Mouse (Mus musculus) lung, postnatal 4 days (tissue): Measurements from ENCODE around the gene Psmb4.
"Not testable (repeated sequence)": the region's sequence is repeated elsewhere in the genome, so short reads cannot be mapped to it uniquely, and the experiment has no call there.

Experiments
- DNase-seq, 2 experiments: peaks; one replicate each; pipeline ENCODE4 v3.0.0; 2021

The Psmb4 gene

DNA sequence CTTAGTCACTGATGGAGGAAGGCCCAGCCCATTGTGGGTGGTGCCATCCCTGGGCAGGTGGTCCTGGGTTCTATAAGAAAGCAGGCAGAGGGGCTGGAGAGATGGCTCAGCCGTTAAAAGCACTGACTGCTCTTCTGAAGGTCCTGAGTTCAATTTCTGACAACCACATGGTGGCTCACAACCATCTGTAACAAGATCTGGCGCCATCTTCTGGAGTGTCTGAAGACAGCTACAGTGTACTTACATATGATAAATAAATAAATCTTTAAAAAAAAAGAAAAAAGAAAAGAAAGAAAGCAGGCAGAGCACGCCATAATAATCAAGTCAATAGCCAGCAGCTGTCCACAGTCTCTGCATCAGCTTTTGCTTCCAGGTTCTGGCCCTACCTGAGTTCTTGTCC lies 18.0 kb upstream of the Psmb4 start:
- DNase-seq, result not testable (repeated sequence)

DNA sequence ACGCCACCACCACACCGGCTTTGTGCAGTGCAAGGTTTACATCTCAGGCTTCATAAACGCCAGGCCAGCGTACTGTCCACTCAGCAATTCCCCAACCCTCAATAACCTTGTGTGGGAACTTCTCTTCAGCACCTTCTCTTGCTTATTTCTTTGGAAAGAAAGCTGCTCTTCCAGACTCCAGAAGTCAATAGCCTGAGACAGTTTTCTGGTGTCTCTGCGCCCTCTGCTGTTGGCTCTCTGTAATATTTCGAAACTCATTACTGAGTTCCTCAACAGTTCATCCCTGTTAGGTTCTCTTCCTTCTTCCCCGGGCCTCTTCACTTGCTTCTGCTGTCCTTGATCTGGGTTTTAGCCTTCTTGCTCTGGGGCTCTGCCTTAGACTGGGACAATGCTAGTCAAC lies 16.0 kb upstream of the Psmb4 start:
- DNase-seq, result peak in 1 of 2 experiments; percentile 72

DNA sequence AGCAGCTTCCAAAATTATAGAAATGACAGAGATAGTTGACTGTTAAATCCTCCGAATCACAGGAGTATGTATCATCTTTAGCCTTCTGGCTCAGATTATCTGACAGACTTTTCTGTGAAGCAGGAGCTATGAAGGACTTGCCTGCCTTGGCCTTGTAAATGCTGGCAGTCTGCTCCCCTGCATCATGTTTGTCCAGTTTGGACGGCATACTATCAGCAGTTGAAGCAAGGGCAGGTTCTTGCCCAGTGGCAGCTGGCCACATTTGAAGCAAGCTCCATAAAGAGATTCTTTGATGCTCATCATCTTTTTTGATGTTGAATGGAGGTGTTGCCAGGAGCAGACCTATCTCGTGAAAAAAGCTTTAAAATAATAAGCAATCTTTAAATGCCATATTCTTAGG lies 7.3 kb upstream of the Psmb4 start:
- DNase-seq, result no peak

DNA sequence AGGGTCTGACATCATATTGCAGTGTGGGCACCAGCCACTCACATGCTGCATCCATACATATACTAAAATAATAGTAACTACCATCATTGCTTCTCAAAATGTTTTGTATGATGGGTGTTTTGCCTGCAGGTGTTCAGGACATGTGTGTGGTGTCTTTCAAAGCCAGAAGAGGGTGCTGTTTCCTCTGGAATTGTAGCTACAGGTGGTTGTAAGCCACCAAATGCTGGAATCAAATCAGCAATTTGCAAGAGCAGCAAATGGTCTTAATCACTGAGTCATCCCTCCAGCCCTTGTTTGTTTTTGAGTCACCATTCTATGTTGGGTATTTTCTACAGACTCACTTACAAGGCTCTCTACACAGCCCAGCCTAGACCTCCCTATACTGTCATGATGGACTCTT lies 1.8 kb upstream of the Psmb4 start:
- DNase-seq, result peak in 1 of 2 experiments; percentile 46

DNA sequence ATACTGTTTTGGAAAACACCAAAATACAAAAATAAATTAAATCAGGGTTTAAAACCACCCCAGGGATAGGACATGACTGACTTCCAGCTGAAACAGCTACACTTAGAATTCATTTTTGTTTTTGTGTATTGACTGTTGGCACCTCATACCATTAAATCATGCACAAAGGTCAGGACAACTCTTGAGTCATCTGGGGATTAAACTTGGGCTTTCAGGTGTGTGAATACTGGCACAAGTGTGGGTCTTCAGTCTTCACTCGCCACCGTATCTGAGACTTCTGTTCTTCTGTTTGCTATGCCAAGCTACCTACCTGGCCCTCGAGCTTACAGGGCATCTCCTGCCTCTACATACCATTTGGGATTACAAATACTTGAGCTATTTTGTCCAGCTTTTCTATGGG lies 4.2 kb downstream of the Psmb4 start:
- no peak for DNase-seq

DNA sequence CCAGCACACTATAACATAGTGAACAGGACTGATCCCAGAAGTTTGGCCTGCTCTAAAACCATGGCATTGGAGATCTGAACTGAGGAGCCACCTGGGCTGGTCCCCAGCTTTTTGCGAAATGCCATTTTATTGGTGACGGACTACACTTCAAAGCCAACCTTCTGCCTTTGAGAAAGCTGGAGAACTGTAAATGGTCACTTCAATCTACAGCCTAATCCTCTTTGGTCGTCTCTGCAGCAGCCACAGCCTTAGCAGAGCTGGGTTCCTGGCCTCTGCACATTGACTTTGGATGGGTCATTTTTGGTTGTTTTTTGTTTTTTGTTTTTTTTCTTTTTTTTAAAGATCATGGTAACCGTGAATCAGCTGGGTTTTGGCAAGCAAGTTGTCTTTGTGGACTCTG lies 4.9 kb downstream of the Psmb4 start:
- no peak for DNase-seq

DNA sequence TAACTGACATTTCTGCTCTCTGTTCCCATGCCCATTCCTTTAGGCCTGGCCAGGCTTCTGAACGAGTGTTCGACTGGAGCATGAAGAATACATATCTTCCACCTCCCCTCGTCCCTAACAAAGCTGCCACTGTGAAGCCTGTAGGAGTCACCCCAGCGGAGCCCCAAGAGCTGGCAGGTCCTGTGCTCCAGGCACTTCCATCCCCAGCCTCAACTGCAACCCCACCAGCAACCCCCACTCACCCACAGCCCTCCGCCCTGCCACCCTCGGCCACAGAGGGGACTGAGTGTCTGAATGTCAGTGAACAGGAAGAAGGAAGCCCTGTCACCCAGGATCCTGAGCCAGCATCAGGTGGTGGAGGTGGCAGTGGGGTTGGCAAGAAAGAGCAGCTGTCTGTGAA lies 8.1 kb downstream of the Psmb4 start:
- DNase-seq, result no peak

DNA sequence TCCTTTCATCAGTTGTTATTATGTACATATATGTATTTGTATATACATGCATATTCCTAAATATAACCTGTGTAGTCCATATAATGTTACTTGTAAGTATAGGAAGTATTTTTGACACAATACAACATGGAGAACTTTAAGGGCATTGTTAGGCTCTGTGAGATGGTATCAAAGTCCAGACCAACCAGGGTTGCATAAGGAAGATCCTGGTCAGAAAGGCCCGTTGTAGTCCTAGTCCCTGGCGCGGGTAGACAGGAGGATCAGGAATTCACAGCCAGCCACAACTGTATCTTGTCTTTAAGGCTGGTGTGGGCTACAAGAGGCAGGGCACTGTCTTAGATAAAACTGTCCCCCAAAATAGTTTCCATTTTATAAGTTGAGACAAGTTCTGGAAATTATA lies 17.8 kb downstream of the Psmb4 start:
- no peak for DNase-seq

DNA sequence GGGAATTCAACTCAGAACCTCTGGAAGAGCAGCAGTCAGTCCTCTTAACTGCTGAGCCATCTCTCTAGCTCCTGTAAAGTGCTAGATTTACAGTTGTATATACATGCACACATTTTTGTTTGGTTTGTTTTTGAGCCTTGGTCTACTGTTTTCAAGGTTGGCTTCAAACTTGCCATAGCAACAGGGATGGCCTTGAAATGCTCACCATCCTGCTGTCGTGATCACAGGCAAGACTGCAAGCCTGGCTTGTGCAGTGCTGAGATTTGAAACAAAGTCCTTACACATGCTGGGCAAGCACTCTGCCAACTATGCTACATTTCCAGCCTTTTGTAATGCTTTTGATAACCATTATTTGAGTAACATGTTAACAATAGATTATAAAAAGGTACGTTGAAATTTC lies 27.3 kb downstream of the Psmb4 start:
- no peak for DNase-seq

DNA sequence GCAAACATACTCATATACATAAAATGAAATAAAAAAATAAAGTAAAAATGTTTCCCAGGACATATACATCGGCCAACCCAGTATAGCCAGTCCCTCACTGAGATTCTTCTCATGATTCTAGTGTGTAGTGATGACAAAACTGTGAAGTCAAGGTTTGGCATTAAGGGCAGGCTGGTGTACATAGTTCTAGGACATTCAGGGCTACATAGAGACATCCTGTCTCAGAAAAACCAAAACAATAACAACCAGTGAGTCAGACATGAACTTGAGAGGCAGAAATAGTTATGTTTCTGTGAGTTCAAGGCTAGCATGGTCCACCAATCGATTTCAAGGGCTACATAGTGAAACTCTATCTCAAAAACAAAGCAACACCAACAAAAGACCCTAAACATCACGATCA lies 34.5 kb downstream of the Psmb4 start:
- DNase-seq, result no peak

DNA sequence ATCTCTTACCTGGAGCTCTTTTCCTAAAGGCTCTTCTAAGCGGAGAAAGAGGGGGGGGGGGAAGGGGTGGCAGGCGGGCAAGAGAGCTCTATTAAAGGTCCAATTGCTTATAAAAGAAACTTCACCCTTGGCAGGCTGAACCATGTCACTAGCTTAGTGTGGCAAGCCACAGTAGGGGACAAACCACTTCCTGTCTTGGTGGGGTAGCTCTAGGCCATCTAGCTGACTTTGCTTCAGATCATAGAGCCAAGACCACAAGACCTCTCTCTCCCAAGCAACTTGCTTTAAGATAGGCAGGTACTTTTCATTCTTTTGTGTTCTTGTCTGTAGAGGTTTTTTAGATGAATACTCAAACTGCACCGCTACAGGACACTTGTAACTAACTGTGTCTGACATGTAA lies 35.0 kb downstream of the Psmb4 start:
- no peak for DNase-seq

DNA sequence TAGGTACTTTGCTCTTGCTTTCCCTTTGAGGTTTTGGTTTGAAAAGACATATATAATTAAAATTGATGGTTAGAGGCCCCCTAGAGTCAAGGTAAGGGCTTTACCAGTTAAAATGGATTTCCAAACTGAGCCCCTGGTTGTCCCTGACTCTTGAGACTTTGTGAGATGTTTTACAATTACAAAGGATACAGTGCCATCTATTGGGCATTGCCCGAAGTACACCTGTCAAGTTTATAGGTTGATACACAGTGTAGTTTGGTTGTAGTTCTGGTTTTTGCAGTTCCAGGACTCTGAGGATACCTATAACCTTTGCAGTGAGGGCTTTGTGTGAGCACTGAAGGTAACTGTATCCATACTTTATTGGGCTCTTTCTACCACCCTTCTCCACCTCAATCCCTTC lies 37.4 kb downstream of the Psmb4 start:
- peak in 1 of 2 experiments; percentile 77 for DNase-seq

DNA sequence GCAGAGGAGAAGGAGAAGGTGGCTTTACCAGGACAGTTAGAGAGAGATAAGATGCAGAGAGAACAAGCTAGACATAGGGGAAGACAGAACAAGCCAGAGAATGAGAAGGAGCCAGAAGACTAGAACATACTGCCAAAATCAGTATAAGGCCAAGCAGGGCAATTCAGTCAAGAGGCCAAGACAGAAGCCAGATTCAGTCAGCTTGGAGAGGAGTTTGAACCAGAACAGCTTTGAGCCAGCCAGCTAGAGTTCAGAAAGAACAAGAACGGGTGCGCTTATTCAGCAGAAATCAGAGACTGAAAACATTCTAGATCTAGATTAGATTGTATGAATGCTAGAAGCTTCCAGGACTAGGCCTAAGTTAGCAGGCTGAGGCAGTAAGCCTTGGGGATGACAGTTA lies 39.4 kb downstream of the Psmb4 start:
- no peak for DNase-seq

DNA sequence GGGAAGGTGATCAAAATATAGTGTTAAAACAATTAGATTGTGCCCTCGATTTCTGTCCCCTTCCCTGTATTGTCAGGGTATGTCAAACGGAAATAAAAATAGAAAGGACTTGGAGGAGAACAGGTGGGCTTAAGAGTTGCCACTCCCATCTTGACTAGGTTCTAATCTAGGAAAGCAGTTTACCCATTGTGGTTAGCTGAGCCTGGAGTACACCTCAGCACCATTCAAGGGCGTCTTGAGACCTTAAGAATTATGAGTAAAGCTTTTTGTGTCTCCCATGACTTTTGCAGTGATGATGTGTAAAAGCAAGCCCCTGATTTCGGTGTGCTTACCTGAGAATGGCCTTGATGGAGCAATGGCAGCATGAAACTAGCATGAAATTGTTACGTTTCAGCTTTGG lies 47.7 kb downstream of the Psmb4 start:
- DNase-seq, result no peak

DNA sequence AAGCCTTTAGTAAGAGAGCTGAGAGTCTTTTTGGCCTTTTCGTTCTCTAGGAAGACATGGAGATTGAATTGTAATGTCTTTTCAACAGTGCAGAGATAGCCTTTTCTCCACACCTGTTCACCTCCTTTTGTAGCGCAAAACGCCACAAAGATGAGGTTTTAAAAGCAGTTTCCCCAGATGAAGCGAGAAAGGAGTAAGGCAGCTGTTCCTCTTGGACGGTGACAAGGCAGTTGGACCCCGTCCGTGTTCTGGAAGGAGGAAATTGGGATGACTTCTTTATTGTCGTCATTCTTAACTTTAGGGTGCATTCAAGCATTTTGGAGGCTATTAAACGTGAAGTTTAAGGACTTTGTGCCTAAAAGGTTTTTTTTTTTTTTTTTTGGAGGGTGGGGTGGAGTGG lies 48.1 kb downstream of the Psmb4 start:
- DNase-seq, result peak; percentile 36 to 40

DNA sequence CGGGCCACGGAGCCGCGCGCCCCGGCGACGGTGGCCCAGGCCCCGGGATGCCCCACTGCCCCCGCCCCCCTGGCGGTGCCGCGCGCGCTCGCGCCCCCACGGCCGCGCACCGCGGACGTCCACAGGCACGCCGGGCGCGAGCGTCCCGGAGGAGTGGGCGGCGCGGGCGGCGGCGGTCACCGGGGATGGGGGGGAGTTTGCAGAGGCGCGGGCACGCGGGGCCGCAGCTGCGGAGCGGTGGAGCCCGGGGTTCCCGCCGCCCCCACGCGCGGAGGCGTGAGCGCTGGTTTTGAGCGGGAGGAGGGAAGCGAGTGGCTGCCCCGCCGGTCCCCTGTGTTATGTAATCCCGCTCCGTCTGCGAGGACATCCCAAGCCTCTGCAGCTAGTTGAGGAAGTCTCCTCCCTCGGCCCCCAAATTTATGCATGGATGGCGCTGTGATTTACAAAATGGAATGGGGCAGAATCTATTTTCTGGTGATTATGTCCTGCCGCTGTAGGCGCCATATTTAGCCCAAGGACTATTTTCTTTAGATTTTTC lies 48.7 kb downstream of the Psmb4 start:
- DNase-seq, result peak; percentile 85 to 90

DNA sequence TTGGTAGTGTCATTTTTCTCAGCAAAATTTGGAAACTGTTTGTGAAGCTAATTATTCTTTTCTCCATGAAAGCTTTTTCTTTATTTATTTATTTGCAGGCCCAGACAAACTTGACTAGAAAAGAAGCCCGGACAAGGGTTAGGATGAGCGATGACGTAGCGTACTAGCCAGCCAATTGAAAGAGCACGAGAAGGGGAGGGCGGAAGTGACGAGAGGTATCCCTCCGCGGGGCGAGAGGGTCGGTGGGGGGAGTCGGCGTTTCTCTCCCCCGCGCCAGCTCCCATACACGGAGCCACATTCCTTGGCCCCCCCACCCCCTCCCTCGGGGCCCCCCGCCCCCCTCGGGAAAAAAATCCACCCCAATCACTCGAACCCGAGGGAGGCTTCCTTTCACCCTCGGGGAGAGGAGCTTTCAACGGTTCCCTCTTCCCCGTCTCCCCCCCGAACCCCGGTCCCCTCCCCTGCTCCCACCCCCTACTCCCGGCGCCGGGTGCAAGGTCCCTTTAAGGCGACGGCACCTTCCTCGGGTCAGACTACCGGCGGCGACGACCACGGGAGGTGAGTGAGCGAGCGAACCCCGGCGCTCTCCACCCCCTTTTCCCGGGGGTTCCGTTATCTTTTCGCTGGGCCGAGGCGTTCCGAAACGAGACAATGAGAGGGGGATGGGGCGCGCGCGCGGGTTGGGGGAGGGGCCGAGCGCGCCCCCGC lies 49.4 kb downstream of the Psmb4 start, which contains the start of gene Pogz:
Gene Pogz, plus strand, starts transcription at position 385 of the 708 bp plus-strand sequence.
- peak; percentile 97 for DNase-seq

DNA sequence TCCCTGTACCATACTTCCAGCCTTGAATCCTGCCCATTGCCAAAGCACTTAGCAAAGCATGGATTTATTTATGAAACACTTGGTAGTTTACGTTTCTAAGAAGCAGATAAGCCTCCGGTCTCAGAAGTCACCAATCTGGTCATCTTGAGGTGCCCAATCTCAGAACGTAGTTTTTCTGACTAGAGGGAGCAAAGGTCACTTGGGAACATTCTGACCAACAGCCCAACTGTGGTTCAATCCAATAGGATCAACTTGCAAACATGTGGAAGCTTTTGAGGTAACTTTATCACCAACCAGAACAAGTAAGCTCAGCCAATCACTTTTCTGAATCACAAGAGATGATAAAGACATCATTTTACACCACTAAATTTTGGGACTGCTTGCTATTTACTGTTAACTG lies 51.4 kb downstream of the Psmb4 start:
- DNase-seq, result no peak
